Mouse (Mus musculus): ENCODE results near the gene Shc1.

DNA sequence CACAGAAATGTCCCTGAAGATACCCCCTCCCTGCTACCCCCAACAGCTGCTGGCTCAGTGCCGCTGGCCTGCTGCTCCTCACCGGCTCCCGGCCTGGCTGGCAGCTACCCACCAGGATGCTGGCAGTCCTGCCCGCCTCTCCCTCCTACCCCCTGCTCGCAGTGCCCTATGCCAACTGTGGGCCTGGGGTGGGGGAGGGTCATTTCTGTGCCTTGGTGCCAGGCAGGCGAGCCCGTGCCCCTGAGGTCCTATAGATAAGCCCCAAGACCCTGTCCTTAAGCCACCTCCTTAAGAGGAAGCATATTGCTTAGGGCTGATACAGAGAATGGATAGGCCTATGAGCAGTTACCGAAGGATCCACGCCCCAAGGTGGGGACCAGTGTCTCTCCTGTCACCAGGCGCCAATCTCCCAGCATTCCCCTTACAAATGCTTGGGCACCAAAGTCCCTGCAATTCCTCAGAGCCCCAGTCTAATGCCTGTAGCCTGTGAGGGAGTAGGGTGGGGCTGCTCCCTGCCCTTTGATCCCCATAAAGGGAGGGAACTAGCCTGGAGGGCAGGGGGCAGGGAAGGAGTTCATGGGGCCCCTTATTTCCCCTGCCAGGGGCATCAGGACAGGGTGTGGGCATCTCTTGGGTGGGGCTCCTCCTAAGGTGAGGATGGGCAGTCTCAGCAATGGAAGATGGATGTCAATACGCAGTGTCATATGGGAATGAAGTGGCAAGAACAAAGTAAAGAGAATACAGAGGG lies 29.9 kb upstream of the Shc1 start:
- TF ChIP-seq POLR2A (IDR thresholded peaks at IDR 0.05; ENCODE audit: borderline replicate concordance, control insufficient read depth, low read depth, low read length) (0 out of 2 replicates have a peak, but pooled peaks have one; percentile 20), CTCF (IDR thresholded peaks at IDR 0.05; ENCODE audit: control insufficient read depth, insufficient read depth, low read length) (no peak)

Measured in bone marrow, adult 2 months (tissue).